Mouse (Mus musculus): Measurements from ENCODE around the gene Kcnmb3.
"Not testable (repeated sequence)": the region's sequence is repeated elsewhere in the genome, so short reads cannot be mapped to it uniquely, and the experiment has no call there.

The Kcnmb3 gene

GRCm38 (mm10) chr3:32429351-32429750 is 62.7 kb downstream of the Kcnmb3 start:
- not testable (repeated sequence) for DNase-seq

- peak; percentile 29 to 30 for DNase-seq
Measured at GRCm38 (mm10) chr3:32428921-32429320, 63.1 kb downstream of the Kcnmb3 start.

- no peak for DNase-seq
Measured at GRCm38 (mm10) chr3:32428361-32428760, 63.7 kb downstream of the Kcnmb3 start.

GRCm38 (mm10) chr3:32427695-32428094 is 64.3 kb downstream of the Kcnmb3 start:
- no peak for DNase-seq

Data from cerebellum, postnatal 14 days (tissue).